Mouse (Mus musculus): ENCODE results near the gene Epha3.

- TF ChIP-seq GATA1 (IDR thresholded peaks at IDR 0.05; ENCODE audit: borderline replicate concordance, low read length) (no peak), FLI1 (IDR thresholded peaks at IDR 0.05; ENCODE audit: low read length) (no peak)
Measured at GRCm38 (mm10) chr16:63674426-63674825, 189.5 kb downstream of the Epha3 start.
